Mouse (Mus musculus): ENCODE measurements around the gene Tmem102. TPM values are rescaled to one million over a fixed set of nuclear protein-coding genes. Genes with fewer than 3 reads are reported as not detected.

The Tmem102 gene
- polyA plus RNA-seq, 1 experiment from 2014 or later, result 3.1 TPM

DNA sequence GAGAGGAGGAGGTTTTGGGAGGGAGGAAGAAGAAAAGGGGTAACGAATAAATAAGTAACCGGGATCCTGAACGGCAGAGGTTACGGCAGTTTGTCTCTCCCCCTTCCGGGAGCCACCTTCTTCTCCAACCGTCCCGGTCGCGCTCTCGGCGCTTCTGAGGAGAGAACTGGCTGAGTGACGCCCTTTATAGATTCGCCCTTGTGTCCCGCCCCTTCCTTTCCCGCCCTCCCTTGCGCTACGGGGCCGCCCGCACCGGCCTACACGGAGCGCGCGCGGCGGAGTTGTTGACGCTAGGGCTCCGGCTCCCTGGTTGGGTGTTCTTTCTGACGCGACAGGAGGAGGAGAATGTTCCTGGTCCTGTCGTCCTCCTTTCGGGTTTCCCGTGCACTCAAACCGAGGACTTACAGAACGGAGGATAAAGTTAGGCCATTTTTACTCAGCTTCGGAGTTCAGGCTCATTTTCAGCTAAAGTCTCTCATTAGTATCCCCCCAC is 46.9 kb downstream of the Tmem102 start, which contains the start of gene Polr2a:
TSS of gene Polr2a (minus strand) at position 160 of the 493 bp plus-strand sequence.
- H3K27me3 ChIP-seq (ENCODE audit: control insufficient read depth, insufficient read depth, low read length), result no peaks in the 10 kb centered on the region
- H3K27ac ChIP-seq (ENCODE audit: low read length), result peak within 1 kb of the TSS; percentile 99
- peak within 1 kb of the TSS; percentile 78 for H3K4me3 ChIP-seq (ENCODE audit: low read length)
- H3K36me3 ChIP-seq (ENCODE audit: control insufficient read depth, insufficient read depth), result no peaks in the 10 kb centered on the region
- peak; percentile 96 for ATAC-seq (replicated peaks; ENCODE audit: extremely low read depth, insufficient read depth, low FRiP score)
- H3K9me3 ChIP-seq (replicated peaks; ENCODE audit: control insufficient read depth, low read length), result no peaks in the 10 kb centered on the region
- H3K9ac ChIP-seq (ENCODE audit: low read length), result peak within 1 kb of the TSS; percentile 83
- H3K4me1 ChIP-seq (ENCODE audit: control insufficient read depth, insufficient read depth, low read length), result peaks cover 38% of the 10 kb centered on the region
- under 1% methylated on average over 35 of the region's 36 CpGs for WGBS
- peak within 1 kb of the TSS; percentile 88 for H3K4me2 ChIP-seq (ENCODE audit: low read depth, low read length)

- Histone ChIP-seq H3K36me3 (ENCODE audit: control insufficient read depth, insufficient read depth) (no peaks in the 10 kb centered on the region), H3K27me3 (ENCODE audit: control insufficient read depth, insufficient read depth, low read length) (no peaks in the 10 kb centered on the region), H3K27ac (ENCODE audit: low read length) (peak overlapping the region; percentile 99), H3K4me1 (ENCODE audit: control insufficient read depth, insufficient read depth, low read length) (peaks cover 39% of the 10 kb centered on the region), H3K9me3 (replicated peaks; ENCODE audit: control insufficient read depth, low read length) (no peaks in the 10 kb centered on the region), H3K9ac (ENCODE audit: low read length) (peak overlapping the region; percentile 82), H3K4me2 (ENCODE audit: low read depth, low read length) (peak overlapping the region; percentile 88), H3K4me3 (ENCODE audit: low read length) (peak overlapping the region; percentile 78)
- WGBS, result under 1% methylated on average over 26 of the region's 26 CpGs
- ATAC-seq (replicated peaks; ENCODE audit: extremely low read depth, insufficient read depth, low FRiP score), result peak; percentile 86
These were observed 47.4 kb downstream of the Tmem102 start for GRCm38 (mm10) chr11:69758090-69758456.

DNA sequence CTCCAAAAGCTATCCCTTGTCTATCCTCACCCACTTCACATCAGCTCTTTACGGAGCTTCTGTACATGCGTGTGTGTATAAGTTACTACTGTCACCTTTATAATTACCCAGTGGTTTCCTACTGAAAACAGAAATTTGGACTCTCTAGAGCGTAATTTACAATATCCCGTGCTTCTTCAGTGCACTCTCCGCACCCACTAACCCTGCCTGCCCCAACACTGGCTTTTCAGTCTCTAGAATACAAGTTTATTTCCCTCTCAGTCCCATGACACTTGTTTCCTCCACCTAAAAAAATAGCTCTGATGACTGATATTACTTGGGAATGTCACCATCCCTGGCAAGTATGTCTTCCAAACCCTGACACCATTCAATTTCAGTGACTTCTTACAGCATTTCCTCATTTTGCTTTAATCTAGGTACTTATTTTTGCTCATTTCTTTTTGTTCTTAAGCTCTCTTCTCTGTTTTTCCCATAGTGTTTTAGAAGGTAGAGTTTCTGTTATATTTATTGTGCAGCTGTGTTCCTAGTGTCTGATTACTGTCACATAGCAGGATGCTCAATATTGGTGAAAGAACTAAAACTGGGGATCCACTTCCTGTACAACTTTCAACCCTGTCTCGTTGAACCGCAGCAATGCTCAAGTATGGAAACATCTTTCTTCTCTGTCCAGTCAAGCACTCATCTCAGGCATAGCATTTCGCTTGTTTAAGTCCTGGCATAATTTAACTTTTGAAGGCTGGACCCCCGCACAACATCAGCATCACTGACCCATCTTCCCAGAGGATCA is 47.9 kb downstream of the Tmem102 start:
- peak overlapping the region; percentile 78 for H3K4me3 ChIP-seq (ENCODE audit: low read length)
- no peaks in the 10 kb centered on the region for H3K36me3 ChIP-seq (ENCODE audit: control insufficient read depth, insufficient read depth)
- H3K9me3 ChIP-seq (replicated peaks; ENCODE audit: control insufficient read depth, low read length), result no peaks in the 10 kb centered on the region
- H3K4me2 ChIP-seq (ENCODE audit: low read depth, low read length), result peak overlapping the region; percentile 88
- ATAC-seq (replicated peaks; ENCODE audit: extremely low read depth, insufficient read depth, low FRiP score), result no peak
- peak overlapping the region; percentile 82 for H3K9ac ChIP-seq (ENCODE audit: low read length)
- H3K27me3 ChIP-seq (ENCODE audit: control insufficient read depth, insufficient read depth, low read length), result no peaks in the 10 kb centered on the region
- H3K4me1 ChIP-seq (ENCODE audit: control insufficient read depth, insufficient read depth, low read length), result peaks cover 41% of the 10 kb centered on the region
- 40% methylated on average over 9 of the region's 9 CpGs for WGBS
- H3K27ac ChIP-seq (ENCODE audit: low read length), result peak overlapping the region; percentile 99

DNA sequence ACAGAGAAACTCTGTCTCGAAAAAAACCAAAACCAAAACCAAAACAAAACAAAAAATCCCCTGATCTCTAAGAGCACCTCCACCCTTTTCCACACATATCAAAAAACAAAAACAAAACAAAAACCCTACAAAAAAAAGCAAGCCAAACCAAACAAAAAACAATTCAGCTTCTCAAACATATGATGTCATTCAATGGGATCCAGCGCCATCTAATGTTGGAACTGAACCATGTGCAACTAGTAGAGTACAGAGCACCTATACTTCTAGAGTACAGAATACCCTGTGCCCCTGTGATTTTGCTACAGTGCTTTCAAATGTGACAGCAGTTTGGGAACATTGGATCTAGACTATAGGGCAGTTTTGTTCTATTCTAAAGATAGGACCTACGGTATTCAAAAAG is 50.7 kb downstream of the Tmem102 start:
- H3K9me3 ChIP-seq (replicated peaks; ENCODE audit: control insufficient read depth, low read length), result no peaks in the 10 kb centered on the region
- WGBS, result 46% methylated on average over 3 of the region's 3 CpGs
- H3K36me3 ChIP-seq (ENCODE audit: control insufficient read depth, insufficient read depth), result no peaks in the 10 kb centered on the region
- no peak overlapping the region; the same call in 1 of the 2 replicates for H3K4me2 ChIP-seq (ENCODE audit: low read depth, low read length)
- peaks cover 40% of the 10 kb centered on the region for H3K4me1 ChIP-seq (ENCODE audit: control insufficient read depth, insufficient read depth, low read length)
- no peak for ATAC-seq (replicated peaks; ENCODE audit: extremely low read depth, insufficient read depth, low FRiP score)
- no peaks in the 10 kb centered on the region for H3K27me3 ChIP-seq (ENCODE audit: control insufficient read depth, insufficient read depth, low read length)
- H3K9ac ChIP-seq (ENCODE audit: low read length), result no peak overlapping the region
- H3K4me3 ChIP-seq (ENCODE audit: low read length), result no peak overlapping the region
- H3K27ac ChIP-seq (ENCODE audit: low read length), result no peak overlapping the region

DNA sequence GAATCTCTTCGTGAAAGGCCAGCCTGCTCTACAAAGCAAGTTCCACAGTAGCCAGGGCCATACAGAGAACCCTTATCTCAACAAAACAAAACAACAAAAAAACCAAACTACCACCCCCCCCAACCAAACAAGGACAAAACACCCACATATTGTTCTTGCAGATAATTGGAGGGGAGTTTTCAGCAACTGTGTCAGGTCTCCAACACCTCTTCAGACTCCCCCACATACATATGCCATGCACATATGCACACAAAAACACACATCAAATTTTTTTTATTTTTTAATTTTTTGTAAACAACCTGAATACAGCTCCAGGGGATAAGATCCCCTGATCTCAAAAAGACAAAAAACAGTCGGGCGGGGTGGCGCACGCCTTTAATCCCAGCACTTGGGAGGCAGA is 51.2 kb downstream of the Tmem102 start:
- H3K4me1 ChIP-seq (ENCODE audit: control insufficient read depth, insufficient read depth, low read length), result peaks cover 37% of the 10 kb centered on the region
- whole genome bisulfite sequencing, result 80% methylated on average over 5 of the region's 5 CpGs
- no peak overlapping the region for H3K4me2 ChIP-seq (ENCODE audit: low read depth, low read length)

More for the DNA sequence above, 51.2 kb downstream of the Tmem102 start:
- H3K27me3 ChIP-seq (ENCODE audit: control insufficient read depth, insufficient read depth, low read length), result no peaks in the 10 kb centered on the region
- H3K27ac ChIP-seq (ENCODE audit: low read length), result no peak overlapping the region
- H3K9me3 ChIP-seq (replicated peaks; ENCODE audit: control insufficient read depth, low read length), result no peaks in the 10 kb centered on the region
- H3K4me3 ChIP-seq (ENCODE audit: low read length), result no peak overlapping the region
- no peak for ATAC-seq (replicated peaks; ENCODE audit: extremely low read depth, insufficient read depth, low FRiP score)
- H3K36me3 ChIP-seq (ENCODE audit: control insufficient read depth, insufficient read depth), result no peaks in the 10 kb centered on the region
- no peak overlapping the region for H3K9ac ChIP-seq (ENCODE audit: low read length)

Other genes starting within 250 kb of the Tmem102 start
- gene Efnb3, start 245.4 kb downstream of the Tmem102 start, polyA plus RNA-seq (2015; fragmentation: Nextera tagmentation; extraction: Ambion mirVana), result 49.9 and 57.0 TPM in 2 replicates
- 15.1 and 16.5 TPM in 2 replicates for gene Wrap53, start 225.4 kb downstream of the Tmem102 start, polyA plus RNA-seq (2015; fragmentation: Nextera tagmentation; extraction: Ambion mirVana)
- 79.1 and 87.0 TPM in 2 replicates for gene Trp53, start 225.3 kb downstream of the Tmem102 start, polyA plus RNA-seq (2015; fragmentation: Nextera tagmentation; extraction: Ambion mirVana)
- gene Atp1b2, start 199.7 kb downstream of the Tmem102 start, polyA plus RNA-seq (2015; fragmentation: Nextera tagmentation; extraction: Ambion mirVana), result 22.3 and 25.6 TPM in 2 replicates
- gene Shbg, start 187.7 kb downstream of the Tmem102 start, polyA plus RNA-seq (2015; fragmentation: Nextera tagmentation; extraction: Ambion mirVana), result 0.20 TPM in 1 of 2 replicates, not detected in the other
- 13.0 and 13.8 TPM in 2 replicates for gene Sat2, start 183.6 kb downstream of the Tmem102 start, polyA plus RNA-seq (2015; fragmentation: Nextera tagmentation; extraction: Ambion mirVana)
- 22.1 and 25.4 TPM in 2 replicates for gene Fxr2, start 172.6 kb downstream of the Tmem102 start, polyA plus RNA-seq (2015; fragmentation: Nextera tagmentation; extraction: Ambion mirVana)
- gene Sox15, start 150.3 kb downstream of the Tmem102 start, polyA plus RNA-seq (2015; fragmentation: Nextera tagmentation; extraction: Ambion mirVana), result not detected in 2 replicates
- gene Mpdu1, start 143.0 kb downstream of the Tmem102 start, polyA plus RNA-seq (2015; fragmentation: Nextera tagmentation; extraction: Ambion mirVana), result 40.1 and 44.0 TPM in 2 replicates
- 10.0 and 12.3 TPM in 2 replicates for gene Cd68, start 139.5 kb downstream of the Tmem102 start, polyA plus RNA-seq (2015; fragmentation: Nextera tagmentation; extraction: Ambion mirVana)
- 337 and 346 TPM in 2 replicates for gene Eif4a1, start 133.2 kb downstream of the Tmem102 start, polyA plus RNA-seq (2015; fragmentation: Nextera tagmentation; extraction: Ambion mirVana)
- 55.8 and 58.0 TPM in 2 replicates for gene Senp3, start 123.5 kb downstream of the Tmem102 start, polyA plus RNA-seq (2015; fragmentation: Nextera tagmentation; extraction: Ambion mirVana)
- gene Tnfsf13, start 119.8 kb downstream of the Tmem102 start, polyA plus RNA-seq (2015; fragmentation: Nextera tagmentation; extraction: Ambion mirVana), result 0.45 and 0.85 TPM in 2 replicates
- gene Tnfsf12, start 109.8 kb downstream of the Tmem102 start, polyA plus RNA-seq (2015; fragmentation: Nextera tagmentation; extraction: Ambion mirVana), result 5.9 and 7.8 TPM in 2 replicates
- 3.1 and 3.5 TPM in 2 replicates for gene Tnfsfm13, start 109.5 kb downstream of the Tmem102 start, polyA plus RNA-seq (2015; fragmentation: Nextera tagmentation; extraction: Ambion mirVana)
- 13.8 and 16.9 TPM in 2 replicates for gene Polr2a, start 47.0 kb downstream of the Tmem102 start, polyA plus RNA-seq (2015; fragmentation: Nextera tagmentation; extraction: Ambion mirVana)
- 0.16 and 0.18 TPM in 2 replicates for gene Slc35g3, start 43.7 kb downstream of the Tmem102 start, polyA plus RNA-seq (2015; fragmentation: Nextera tagmentation; extraction: Ambion mirVana)
- gene Zbtb4, start 39.7 kb downstream of the Tmem102 start, polyA plus RNA-seq (2015; fragmentation: Nextera tagmentation; extraction: Ambion mirVana), result 3.6 TPM in 2 replicates
- 5.8 and 6.0 TPM in 2 replicates for gene Chrnb1, start 9.7 kb downstream of the Tmem102 start, polyA plus RNA-seq (2015; fragmentation: Nextera tagmentation; extraction: Ambion mirVana)
- gene Fgf11, start 3.8 kb downstream of the Tmem102 start, polyA plus RNA-seq (2015; fragmentation: Nextera tagmentation; extraction: Ambion mirVana), result 2.2 and 3.0 TPM in 2 replicates
- not detected in 2 replicates for gene Gm39566, start 9.7 kb upstream of the Tmem102 start, polyA plus RNA-seq (2015; fragmentation: Nextera tagmentation; extraction: Ambion mirVana)
- not detected in 2 replicates for gene Spem2, start 12.8 kb upstream of the Tmem102 start, polyA plus RNA-seq (2015; fragmentation: Nextera tagmentation; extraction: Ambion mirVana)
- gene Spem1, start 16.6 kb upstream of the Tmem102 start, polyA plus RNA-seq (2015; fragmentation: Nextera tagmentation; extraction: Ambion mirVana), result not detected in 2 replicates
- gene Nlgn2, start 32.2 kb upstream of the Tmem102 start, polyA plus RNA-seq (2015; fragmentation: Nextera tagmentation; extraction: Ambion mirVana), result 1.6 and 2.0 TPM in 2 replicates
- 258 and 323 TPM in 2 replicates for gene Tmem256, start 32.9 kb upstream of the Tmem102 start, polyA plus RNA-seq (2015; fragmentation: Nextera tagmentation; extraction: Ambion mirVana)
- gene Plscr3, start 40.8 kb upstream of the Tmem102 start, polyA plus RNA-seq (2015; fragmentation: Nextera tagmentation; extraction: Ambion mirVana), result 72.1 and 74.9 TPM in 2 replicates
- gene Tnk1, start 53.1 kb upstream of the Tmem102 start, polyA plus RNA-seq (2015; fragmentation: Nextera tagmentation; extraction: Ambion mirVana), result 0.26 and 0.90 TPM in 2 replicates
- not detected in 2 replicates for gene Tmem95, start 72.4 kb upstream of the Tmem102 start, polyA plus RNA-seq (2015; fragmentation: Nextera tagmentation; extraction: Ambion mirVana)
- 3.9 and 4.3 TPM in 2 replicates for gene Kctd11, start 75.8 kb upstream of the Tmem102 start, polyA plus RNA-seq (2015; fragmentation: Nextera tagmentation; extraction: Ambion mirVana)
- gene Acap1, start 89.9 kb upstream of the Tmem102 start, polyA plus RNA-seq (2015; fragmentation: Nextera tagmentation; extraction: Ambion mirVana), result 10.8 and 19.9 TPM in 2 replicates
- 4.1 and 4.4 TPM in 2 replicates for gene 2810408A11Rik, start 95.4 kb upstream of the Tmem102 start, polyA plus RNA-seq (2015; fragmentation: Nextera tagmentation; extraction: Ambion mirVana)
- 7.4 and 8.7 TPM in 2 replicates for gene Neurl4, start 95.4 kb upstream of the Tmem102 start, polyA plus RNA-seq (2015; fragmentation: Nextera tagmentation; extraction: Ambion mirVana)
- 50.1 and 51.2 TPM in 2 replicates for gene Gps2, start 108.3 kb upstream of the Tmem102 start, polyA plus RNA-seq (2015; fragmentation: Nextera tagmentation; extraction: Ambion mirVana)
- gene Eif5a, start 116.3 kb upstream of the Tmem102 start, polyA plus RNA-seq (2015; fragmentation: Nextera tagmentation; extraction: Ambion mirVana), result 1,137 and 1,317 TPM in 2 replicates
- gene Ybx2, start 130.2 kb upstream of the Tmem102 start, polyA plus RNA-seq (2015; fragmentation: Nextera tagmentation; extraction: Ambion mirVana), result 5.3 and 7.3 TPM in 2 replicates
- gene Slc2a4, start 142.6 kb upstream of the Tmem102 start, polyA plus RNA-seq (2015; fragmentation: Nextera tagmentation; extraction: Ambion mirVana), result 56.1 and 58.4 TPM in 2 replicates
- gene Cldn7, start 159.2 kb upstream of the Tmem102 start, polyA plus RNA-seq (2015; fragmentation: Nextera tagmentation; extraction: Ambion mirVana), result 7.5 and 14.4 TPM in 2 replicates
- 23.9 and 25.0 TPM in 2 replicates for gene Ctdnep1, start 175.5 kb upstream of the Tmem102 start, polyA plus RNA-seq (2015; fragmentation: Nextera tagmentation; extraction: Ambion mirVana)
- gene Elp5, start 176.9 kb upstream of the Tmem102 start, polyA plus RNA-seq (2015; fragmentation: Nextera tagmentation; extraction: Ambion mirVana), result 111 and 116 TPM in 2 replicates
- 421 and 428 TPM in 2 replicates for gene Gabarap, start 185.5 kb upstream of the Tmem102 start, polyA plus RNA-seq (2015; fragmentation: Nextera tagmentation; extraction: Ambion mirVana)
- 42.0 and 43.9 TPM in 2 replicates for gene Phf23, start 190.2 kb upstream of the Tmem102 start, polyA plus RNA-seq (2015; fragmentation: Nextera tagmentation; extraction: Ambion mirVana)
- gene Dvl2, start 195.0 kb upstream of the Tmem102 start, polyA plus RNA-seq (2015; fragmentation: Nextera tagmentation; extraction: Ambion mirVana), result 17.1 and 19.2 TPM in 2 replicates
- 276 and 298 TPM in 2 replicates for gene Acadvl, start 209.8 kb upstream of the Tmem102 start, polyA plus RNA-seq (2015; fragmentation: Nextera tagmentation; extraction: Ambion mirVana)
- 4.6 and 4.7 TPM in 2 replicates for gene Dlg4, start 211.3 kb upstream of the Tmem102 start, polyA plus RNA-seq (2015; fragmentation: Nextera tagmentation; extraction: Ambion mirVana)
- not detected in 2 replicates for gene Asgr1, start 248.5 kb upstream of the Tmem102 start, polyA plus RNA-seq (2015; fragmentation: Nextera tagmentation; extraction: Ambion mirVana)

All from heart, embryonic 16.5 days (tissue).